Mouse (Mus musculus) retina, embryonic 14.5 days (tissue): ENCODE data around the gene Tom1l1.

Experiments
- DNase-seq: peaks from one replicate; pipeline ENCODE4 v3.0.0-alpha.2; 2015; ENCODE audit warnings: low spot score

The Tom1l1 gene

GRCm38 (mm10) chr11:90667325-90667724 lies 20.8 kb downstream of the Tom1l1 start:
- no peak for DNase-seq

- no peak for DNase-seq
Measured at GRCm38 (mm10) chr11:90666916-90667315, 21.2 kb downstream of the Tom1l1 start.

- DNase-seq: no peak
Measured at GRCm38 (mm10) chr11:90666144-90666757, 21.9 kb downstream of the Tom1l1 start.

- peak; percentile 12 for DNase-seq
Measured at GRCm38 (mm10) chr11:90665161-90665560, 23.0 kb downstream of the Tom1l1 start.

- no peak for DNase-seq
Measured at GRCm38 (mm10) chr11:90664345-90664986, 23.7 kb downstream of the Tom1l1 start.

- DNase-seq: no peak
Measured at GRCm38 (mm10) chr11:90663618-90664297, 24.4 kb downstream of the Tom1l1 start.

- no peak for DNase-seq
Measured at GRCm38 (mm10) chr11:90663052-90663451, 25.1 kb downstream of the Tom1l1 start.

- no peak for DNase-seq
Measured at GRCm38 (mm10) chr11:90660662-90661061, 27.5 kb downstream of the Tom1l1 start.

GRCm38 (mm10) chr11:90657527-90657926 lies 30.6 kb downstream of the Tom1l1 start:
- DNase-seq: no peak

GRCm38 (mm10) chr11:90652603-90653002 lies 35.6 kb downstream of the Tom1l1 start:
- no peak for DNase-seq

- no peak for DNase-seq
Measured at GRCm38 (mm10) chr11:90650231-90650885, 37.8 kb downstream of the Tom1l1 start.

GRCm38 (mm10) chr11:90649777-90650176 lies 38.4 kb downstream of the Tom1l1 start:
- no peak for DNase-seq

- peak; percentile 47 for DNase-seq
Measured at GRCm38 (mm10) chr11:90638312-90638830, 49.8 kb downstream of the Tom1l1 start.

GRCm38 (mm10) chr11:90637440-90638311 lies 50.5 kb downstream of the Tom1l1 start, which contains the start of the genes Stxbp4 and Cox11:
Gene Stxbp4 (minus strand): TSS chr11:90638084.
Gene Cox11 (plus strand): TSS chr11:90638173.
- peak; percentile 97 for DNase-seq

- no peak for DNase-seq
Measured at GRCm38 (mm10) chr11:90634661-90635060, 53.5 kb downstream of the Tom1l1 start.

- no peak for DNase-seq
Measured at GRCm38 (mm10) chr11:90632480-90632879, 55.7 kb downstream of the Tom1l1 start.

GRCm38 (mm10) chr11:90627751-90628150 lies 60.4 kb downstream of the Tom1l1 start:
- DNase-seq: no peak

GRCm38 (mm10) chr11:90625174-90625573 lies 63.0 kb downstream of the Tom1l1 start:
- DNase-seq: no peak

GRCm38 (mm10) chr11:90623477-90623876 lies 64.7 kb downstream of the Tom1l1 start:
- peak; percentile 83 for DNase-seq

- no peak for DNase-seq
Measured at GRCm38 (mm10) chr11:90622500-90622899, 65.7 kb downstream of the Tom1l1 start.

- no peak for DNase-seq
Measured at GRCm38 (mm10) chr11:90622044-90622443, 66.1 kb downstream of the Tom1l1 start.
